Mouse (Mus musculus) hindbrain, embryonic 11.5 days (tissue): Measurements from ENCODE around the gene Tnfsf12. TPM values are rescaled to one million over a fixed set of nuclear protein-coding genes. Genes with fewer than 3 reads are reported as not detected.
"Not testable (repeated sequence)": the region's sequence is repeated elsewhere in the genome, so short reads cannot be mapped to it uniquely, and the experiment has no call there.

Source experiments
- ATAC-seq: fragments of 200-750 bp; cut with Nextera tagmentation; 2 replicates; pipeline ENCODE4 v1.8.0; 2017; ENCODE audit warnings: mild to moderate bottlenecking, moderate TSS enrichment, moderate library complexity; ENCODE audit not compliant: low FRiP score
- DNase-seq: peaks from one replicate; pipeline ENCODE4 v3.0.0-alpha.2; 2015; ENCODE audit warnings: low spot score
- H3K27ac ChIP-seq: fragments of 300-500 bp; sonication (generic); 2 replicates; pipeline ENCODE4 v1.5.1; 2014; ENCODE audit warnings: mild to moderate bottlenecking, low read depth, low read length
- H3K27me3 ChIP-seq: fragments of 300-500 bp; sonication (generic); 2 replicates; pipeline ENCODE4 v1.6.1; 2014; ENCODE audit warnings: mild to moderate bottlenecking, low read length, moderate library complexity, mixed read lengths; ENCODE audit not compliant: control insufficient read depth, insufficient read depth
- H3K36me3 ChIP-seq: fragments of 300-500 bp; sonication (generic); 2 replicates; pipeline ENCODE4 v1.6.1; 2014; ENCODE audit warnings: mild to moderate bottlenecking, low read length, moderate library complexity, mixed read lengths; ENCODE audit not compliant: control insufficient read depth, insufficient read depth
- H3K4me1 ChIP-seq: fragments of 300-500 bp; sonication (generic); replicated peaks from 2 replicates; pipeline ENCODE4 v1.6.1; 2014; ENCODE audit warnings: low read length, mixed read lengths; ENCODE audit not compliant: control insufficient read depth, insufficient read depth
- H3K4me2 ChIP-seq: fragments of 300-500 bp; sonication (generic); replicated peaks from 2 replicates; pipeline ENCODE4 v1.6.1; 2014; ENCODE audit warnings: mild to moderate bottlenecking, low read depth, low read length
- H3K4me3 ChIP-seq: fragments of 300-500 bp; sonication (generic); 2 replicates; pipeline ENCODE4 v1.5.1; 2014; ENCODE audit warnings: low read depth, low read length
- H3K9ac ChIP-seq: fragments of 300-500 bp; sonication (generic); 2 replicates; pipeline ENCODE4 v1.6.1; 2014; ENCODE audit warnings: low read depth, low read length
- H3K9me3 ChIP-seq: fragments of 300-500 bp; sonication (generic); 2 replicates; pipeline ENCODE4 v1.6.1; 2016; ENCODE audit warnings: low read length; ENCODE audit not compliant: control insufficient read depth
- WGBS: fragments of 180-500 bp; shearing (Covaris S2); extraction: QIAGEN DNeasy Blood & Tissue Kit; methylation state at CpG from one replicate; pipeline ENCODE4 v1.1.7; 2014; 5-methylcytosine and 5-hydroxymethylcytosine counted together
- polyA plus RNA-seq: library from polyadenylated mRNA; unstranded; fragments of >200 nt; fragmentation: Nextera tagmentation; extraction: Ambion mirVana; gene quantifications from 2 replicates; pipeline ENCODE4 v1.2.1, GENCODE M21; 2014

Tnfsf12 gene
- polyA plus RNA-seq: 2.2 and 4.0 TPM in 2 replicates

GRCm38 (mm10) chr11:69695361-69696181 is at the start of gene Tnfsf12, which contains the start of gene Tnfsfm13:
Tnfsf12 (minus strand) TSS chr11:69695849.
Tnfsfm13 (minus strand) TSS chr11:69696098.
- Histone ChIP-seq H3K4me3 (peak within 1 kb of the TSS; percentile 39), H3K27ac (no peak within 1 kb of the TSS; the same call in 1 of the 2 replicates), H3K9me3 (no peaks in the 10 kb centered on the region), H3K4me1 (peaks cover 7% of the 10 kb centered on the region), H3K4me2 (peak within 1 kb of the TSS; percentile 93), H3K27me3 (no peaks in the 10 kb centered on the region), H3K36me3 (no peaks in the 10 kb centered on the region), H3K9ac (peak within 1 kb of the TSS; percentile 79)
- WGBS: under 1% methylated on average over 37 of the region's 41 CpGs
- DNase-seq: peak; percentile 62
- ATAC-seq: peak; percentile 14; the same call in 1 of the 2 replicates

GRCm38 (mm10) chr11:69731408-69731807 is 35.8 kb upstream of the Tnfsf12 start:
- H3K27me3 ChIP-seq, ATAC-seq, H3K4me3 ChIP-seq, H3K9ac ChIP-seq, H3K4me1 ChIP-seq, H3K27ac ChIP-seq, H3K9me3 ChIP-seq, DNase-seq, H3K4me2 ChIP-seq: not testable (repeated sequence)
- peaks cover 14% of the 10 kb centered on the region for H3K36me3 ChIP-seq
- WGBS: 79% methylated on average over 2 of the region's 3 CpGs

GRCm38 (mm10) chr11:69729063-69729462 is 33.4 kb upstream of the Tnfsf12 start:
- Histone ChIP-seq H3K9ac (no peak overlapping the region), H3K9me3 (no peaks in the 10 kb centered on the region), H3K27me3 (no peaks in the 10 kb centered on the region), H3K27ac (no peak overlapping the region), H3K4me2 (no peak overlapping the region), H3K4me3 (no peak overlapping the region), H3K4me1 (no peaks in the 10 kb centered on the region), H3K36me3 (no peaks in the 10 kb centered on the region)
- no peak for ATAC-seq
- WGBS: 15% methylated on average over 3 of the region's 3 CpGs
- peak; percentile 71 for DNase-seq

- no peak overlapping the region for H3K27ac ChIP-seq
- no peaks in the 10 kb centered on the region for H3K4me1 ChIP-seq
- no peak overlapping the region for H3K9ac ChIP-seq
- WGBS: 40% methylated on average over 5 of the region's 5 CpGs
- H3K4me2 ChIP-seq: no peak overlapping the region
- no peaks in the 10 kb centered on the region for H3K9me3 ChIP-seq
- no peaks in the 10 kb centered on the region for H3K36me3 ChIP-seq
- H3K4me3 ChIP-seq: no peak overlapping the region
- no peaks in the 10 kb centered on the region for H3K27me3 ChIP-seq
- DNase-seq (no peak), ATAC-seq (no peak)
These were observed 30.3 kb upstream of the Tnfsf12 start for GRCm38 (mm10) chr11:69725951-69726350.

- no peaks in the 10 kb centered on the region for H3K9me3 ChIP-seq
- no peak overlapping the region for H3K4me3 ChIP-seq
- DNase-seq: no peak
- WGBS: 58% methylated on average over 2 of the region's 2 CpGs
- H3K9ac ChIP-seq: no peak overlapping the region
- H3K27me3 ChIP-seq: no peaks in the 10 kb centered on the region
- no peak overlapping the region for H3K4me2 ChIP-seq
- no peaks in the 10 kb centered on the region for H3K4me1 ChIP-seq
- H3K27ac ChIP-seq: no peak overlapping the region
- no peak for ATAC-seq
- H3K36me3 ChIP-seq: no peaks in the 10 kb centered on the region
These were observed 27.4 kb upstream of the Tnfsf12 start for GRCm38 (mm10) chr11:69723074-69723473.

GRCm38 (mm10) chr11:69720852-69721251 is 25.2 kb upstream of the Tnfsf12 start:
- no peak overlapping the region for H3K9ac ChIP-seq
- no peaks in the 10 kb centered on the region for H3K36me3 ChIP-seq
- DNase-seq (no peak), ATAC-seq (no peak)
- no peaks in the 10 kb centered on the region for H3K9me3 ChIP-seq
- H3K27ac ChIP-seq: no peak overlapping the region
- no peaks in the 10 kb centered on the region for H3K27me3 ChIP-seq
- WGBS: 88% methylated on average over 6 of the region's 6 CpGs
- H3K4me1 ChIP-seq: no peaks in the 10 kb centered on the region
- no peak overlapping the region for H3K4me2 ChIP-seq
- H3K4me3 ChIP-seq: no peak overlapping the region

- no peaks in the 10 kb centered on the region for H3K27me3 ChIP-seq
- no peak overlapping the region for H3K9ac ChIP-seq
- H3K4me1 ChIP-seq: no peaks in the 10 kb centered on the region
- 73% methylated on average over 6 of the region's 6 CpGs for WGBS
- no peak for ATAC-seq
- DNase-seq: no peak
- no peaks in the 10 kb centered on the region for H3K36me3 ChIP-seq
- H3K4me2 ChIP-seq: no peak overlapping the region
- no peaks in the 10 kb centered on the region for H3K9me3 ChIP-seq
- no peak overlapping the region for H3K27ac ChIP-seq
- H3K4me3 ChIP-seq: no peak overlapping the region
These were observed 23.8 kb upstream of the Tnfsf12 start for GRCm38 (mm10) chr11:69719423-69719822.

GRCm38 (mm10) chr11:69718661-69719060 is 23.0 kb upstream of the Tnfsf12 start:
- 20% methylated on average over 15 of the region's 15 CpGs for WGBS
- no peaks in the 10 kb centered on the region for H3K9me3 ChIP-seq
- peak overlapping the region; percentile 28; the same call in 1 of the 2 replicates for H3K9ac ChIP-seq
- no peak overlapping the region for H3K4me3 ChIP-seq
- no peak overlapping the region for H3K27ac ChIP-seq
- H3K36me3 ChIP-seq: no peaks in the 10 kb centered on the region
- ATAC-seq (no peak), DNase-seq (no peak)
- H3K27me3 ChIP-seq: no peaks in the 10 kb centered on the region
- no peaks in the 10 kb centered on the region for H3K4me1 ChIP-seq
- H3K4me2 ChIP-seq: 0 out of 2 replicates have a peak overlapping the region, but pooled peaks have one; percentile 4

- Histone ChIP-seq H3K27ac (no peak overlapping the region), H3K4me2 (no peak overlapping the region), H3K9me3 (no peaks in the 10 kb centered on the region), H3K27me3 (no peaks in the 10 kb centered on the region), H3K36me3 (no peaks in the 10 kb centered on the region), H3K9ac (no peak overlapping the region), H3K4me1 (no peaks in the 10 kb centered on the region), H3K4me3 (no peak overlapping the region)
- 49% methylated on average over 4 of the region's 4 CpGs for WGBS
- DNase-seq (no peak), ATAC-seq (no peak)
These were observed 21.3 kb upstream of the Tnfsf12 start for GRCm38 (mm10) chr11:69716953-69717352.
